Mouse (Mus musculus) heart, postnatal 4 days (tissue): Measurements from ENCODE around the gene Lamb3. TPM values are rescaled to one million over a fixed set of nuclear protein-coding genes. Genes with fewer than 3 reads are reported as not detected.

Source experiments
- DNase-seq: peaks from one replicate; pipeline ENCODE4 v3.0.0; 2021
- total RNA-seq, 2 experiments: library from RNA; stranded (reverse); gene quantifications; 2 replicates each; pipeline ENCODE4 v1.2.3; 2021

Gene Lamb3
- total RNA-seq, 2 experiments from 2014 or later: 8.3 to 9.7 TPM

GRCm38 (mm10) chr1:193346908-193347307 is 139.4 kb downstream of the Lamb3 start:
- no peak for DNase-seq

- DNase-seq: no peak
Measured at GRCm38 (mm10) chr1:193348261-193348962, 140.9 kb downstream of the Lamb3 start.

- DNase-seq: no peak
Measured at GRCm38 (mm10) chr1:193349702-193350545, 142.4 kb downstream of the Lamb3 start.

- no peak for DNase-seq
Measured at GRCm38 (mm10) chr1:193350546-193350801, 143.0 kb downstream of the Lamb3 start.

- DNase-seq: no peak
Measured at GRCm38 (mm10) chr1:193351583-193351982, 144.1 kb downstream of the Lamb3 start.

GRCm38 (mm10) chr1:193359199-193359598 is 151.7 kb downstream of the Lamb3 start:
- no peak for DNase-seq

- DNase-seq: no peak
Measured at GRCm38 (mm10) chr1:193361181-193361580, 153.7 kb downstream of the Lamb3 start.

- DNase-seq: no peak
Measured at GRCm38 (mm10) chr1:193362078-193362477, 154.6 kb downstream of the Lamb3 start.

- peak; percentile 73 for DNase-seq
Measured at GRCm38 (mm10) chr1:193363801-193364231, 156.3 kb downstream of the Lamb3 start.

GRCm38 (mm10) chr1:193368055-193368454 is 160.6 kb downstream of the Lamb3 start:
- DNase-seq: peak; percentile 66

- DNase-seq: no peak
Measured at GRCm38 (mm10) chr1:193369091-193369490, 161.6 kb downstream of the Lamb3 start.

- DNase-seq: peak; percentile 43
Measured at GRCm38 (mm10) chr1:193370096-193370495, 162.6 kb downstream of the Lamb3 start, which contains the start of gene Camk1g. Gene Camk1g, minus strand, starts transcription at chr1:193370298.

GRCm38 (mm10) chr1:193373906-193374413 is 166.5 kb downstream of the Lamb3 start:
- no peak for DNase-seq

- peak; percentile 66 for DNase-seq
Measured at GRCm38 (mm10) chr1:193376478-193377134, 169.1 kb downstream of the Lamb3 start.

- no peak for DNase-seq
Measured at GRCm38 (mm10) chr1:193379634-193380033, 172.1 kb downstream of the Lamb3 start.

- no peak for DNase-seq
Measured at GRCm38 (mm10) chr1:193380877-193381276, 173.4 kb downstream of the Lamb3 start.

- no peak for DNase-seq
Measured at GRCm38 (mm10) chr1:193381597-193382404, 174.3 kb downstream of the Lamb3 start.

GRCm38 (mm10) chr1:193382435-193382834 is 174.9 kb downstream of the Lamb3 start:
- DNase-seq: peak; percentile 53

GRCm38 (mm10) chr1:193382841-193383462 is 175.5 kb downstream of the Lamb3 start:
- DNase-seq: peak; percentile 61

GRCm38 (mm10) chr1:193386136-193386535 is 178.6 kb downstream of the Lamb3 start:
- DNase-seq: peak; percentile 94

GRCm38 (mm10) chr1:193387241-193387640 is 179.7 kb downstream of the Lamb3 start:
- no peak for DNase-seq

- no peak for DNase-seq
Measured at GRCm38 (mm10) chr1:193389505-193389904, 182.0 kb downstream of the Lamb3 start.
